ENCODE assay signal across 22 mouse cellular contexts in the genomic region with DNA sequence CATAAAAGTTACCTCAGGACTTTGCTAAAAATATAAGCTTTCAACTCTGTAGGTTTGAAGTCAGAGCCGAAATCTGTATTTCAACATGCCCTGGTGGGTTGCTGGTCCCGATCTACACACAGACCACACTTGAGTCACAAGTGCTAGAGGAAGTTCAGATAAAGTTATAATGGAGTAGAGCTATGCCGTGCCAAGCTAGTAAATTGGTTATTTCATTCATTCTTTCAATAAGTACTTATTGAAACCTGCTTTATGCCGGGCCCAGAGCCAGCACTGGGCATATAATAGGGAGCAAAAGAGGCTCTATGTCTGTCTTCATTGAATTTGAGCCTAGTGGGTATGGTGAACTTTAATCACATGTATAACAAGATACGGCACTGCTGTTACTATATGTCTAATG.
A peak's percentile ranks its signal among the peaks of the same experiment; 100 is the strongest.
DNase-seq lines count a peak whose midpoint lies in the region; ATAC-seq and TF ChIP-seq lines count a peak whose summit lies in the region.
"Had no signal": no experiment of that assay in that cellular context is flagged by ENCODE, and none has a peak within 500 bp of the region (broad histone marks: within the 10 kb centered on the region; RNA-seq: fewer than 3 reads in every experiment).

No protein-coding gene starts in this region.

- H3K27ac ChIP-seq in midbrain, embryonic 11.5 days (ENCODE audit: low read depth, low read length): no peak overlapping the region
- H3K27ac ChIP-seq in midbrain, embryonic 15.5 days: no peak overlapping the region
- no peak overlapping the region for H3K27ac ChIP-seq in limb, embryonic 14.5 days (replicated peaks; ENCODE audit: low read depth, low read length)
- H3K27ac ChIP-seq: embryonic facial prominence, embryonic 13.5 days; embryonic facial prominence, embryonic 15.5 days; forebrain, embryonic 12.5 days; forebrain, embryonic 15.5 days had no signal

- no peaks in the 10 kb centered on the region for H3K27me3 ChIP-seq in midbrain, embryonic 11.5 days (ENCODE audit: control insufficient read depth, insufficient read depth, low read length)
- H3K27me3 ChIP-seq in midbrain, embryonic 15.5 days (replicated peaks): no peaks in the 10 kb centered on the region
- H3K27me3 ChIP-seq in limb, embryonic 14.5 days (ENCODE audit: control insufficient read depth, insufficient read depth, low read length): no peaks in the 10 kb centered on the region
- H3K27me3 ChIP-seq: embryonic facial prominence, embryonic 13.5 days; embryonic facial prominence, embryonic 15.5 days; forebrain, embryonic 12.5 days; forebrain, embryonic 15.5 days had no signal

- DNase-seq in heart, adult 11 months: peak; percentile 58
- DNase-seq in heart, postnatal 10 days: no peak
- peak; percentile 26 for DNase-seq in midbrain, embryonic 11.5 days (ENCODE audit: low spot score, missing footprints)
- peak; percentile 73 for DNase-seq in limb, embryonic 14.5 days (ENCODE audit: low spot score)
- DNase-seq: adrenal gland, adult 2 months; adrenal gland, postnatal 10 days; adrenal gland, postnatal 25 days; cerebellum, adult 11-12 months; cerebellum, adult 8-10 months; cerebellum, adult 9-11 months; cerebellum, postnatal 14 days; cerebellum, postnatal 36 days; embryo, embryonic 11 days; forebrain, postnatal 0 days had no signal

- intact Hi-C loops in heart, postnatal 10 days (cut with DNase I): no loop called here

- no peaks in the 10 kb centered on the region for H3K9me3 ChIP-seq in midbrain, embryonic 11.5 days (ENCODE audit: control insufficient read depth, low read length)
- H3K9me3 ChIP-seq in midbrain, embryonic 15.5 days: no peaks in the 10 kb centered on the region
- no peaks in the 10 kb centered on the region for H3K9me3 ChIP-seq in limb, embryonic 14.5 days (ENCODE audit: control insufficient read depth, low read length)
- H3K9me3 ChIP-seq: embryonic facial prominence, embryonic 13.5 days; embryonic facial prominence, embryonic 15.5 days; forebrain, embryonic 12.5 days; forebrain, embryonic 15.5 days had no signal

- TF ChIP-seq POLR2A in limb, embryonic 14.5 days (IDR thresholded peaks at IDR 0.05; ENCODE audit: borderline replicate concordance, extremely low read depth, insufficient read depth, insufficient read length): no peak

- 90% methylated on average over 5 of the region's 5 CpGs for WGBS in midbrain, embryonic 11.5 days
- 83% methylated on average over 5 of the region's 5 CpGs for WGBS in midbrain, embryonic 15.5 days
- WGBS in limb, embryonic 14.5 days: 43% methylated on average over 5 of the region's 5 CpGs

- no peak for ATAC-seq in midbrain, embryonic 11.5 days (ENCODE audit: low FRiP score)
- ATAC-seq in midbrain, embryonic 15.5 days (replicated peaks): no peak
- no peak; the same call in 1 of the 2 replicates for ATAC-seq in limb, embryonic 14.5 days (ENCODE audit: low FRiP score, low read depth)
- no peak for ATAC-seq in frontal cortex, adult (ENCODE audit: low TSS enrichment)
- ATAC-seq in erythroid progenitor cell, adult 5-6 weeks (replicated peaks; ENCODE audit: low FRiP score, poor library complexity, severe bottlenecking): no peak
- ATAC-seq: forebrain, embryonic 15.5 days; forebrain, postnatal 0 days had no signal

- H3K4me2 ChIP-seq in midbrain, embryonic 11.5 days: no peak overlapping the region
- no peak overlapping the region for H3K4me2 ChIP-seq in midbrain, embryonic 15.5 days
- no peak overlapping the region for H3K4me2 ChIP-seq in limb, embryonic 14.5 days (replicated peaks; ENCODE audit: low read depth, low read length, severe bottlenecking)
- H3K4me2 ChIP-seq: embryonic facial prominence, embryonic 13.5 days; embryonic facial prominence, embryonic 15.5 days; forebrain, embryonic 12.5 days; forebrain, embryonic 15.5 days had no signal

- 0 out of 2 replicates have a peak, but pooled peaks cover 2% of the 10 kb centered on the region for H3K4me1 ChIP-seq in midbrain, embryonic 11.5 days (ENCODE audit: control insufficient read depth, insufficient read depth, low read length)
- peaks cover 11% of the 10 kb centered on the region for H3K4me1 ChIP-seq in midbrain, embryonic 15.5 days
- H3K4me1 ChIP-seq in limb, embryonic 14.5 days (ENCODE audit: control insufficient read depth, insufficient read depth, low read length): peaks cover 19% of the 10 kb centered on the region

- no peak overlapping the region for H3K4me3 ChIP-seq in midbrain, embryonic 11.5 days (ENCODE audit: low read depth, low read length)
- H3K4me3 ChIP-seq in midbrain, embryonic 15.5 days: no peak overlapping the region
- no peak overlapping the region for H3K4me3 ChIP-seq in limb, embryonic 14.5 days (replicated peaks; ENCODE audit: low read length)
- H3K4me3 ChIP-seq: embryonic facial prominence, embryonic 13.5 days; embryonic facial prominence, embryonic 15.5 days; erythroblast, embryonic 14.5 days; forebrain, embryonic 12.5 days; forebrain, embryonic 15.5 days had no signal

- no peak overlapping the region for H3K9ac ChIP-seq in midbrain, embryonic 11.5 days (ENCODE audit: low read length)
- no peak overlapping the region for H3K9ac ChIP-seq in midbrain, embryonic 15.5 days
- H3K9ac ChIP-seq in limb, embryonic 14.5 days (ENCODE audit: low read depth, low read length, severe bottlenecking): no peak overlapping the region
- H3K9ac ChIP-seq: embryonic facial prominence, embryonic 13.5 days; embryonic facial prominence, embryonic 15.5 days; forebrain, embryonic 12.5 days; forebrain, embryonic 15.5 days; forebrain, postnatal 0 days had no signal

- H3K36me3 ChIP-seq in midbrain, embryonic 11.5 days (ENCODE audit: control insufficient read depth, insufficient read depth, low read length): no peaks in the 10 kb centered on the region
- H3K36me3 ChIP-seq in midbrain, embryonic 15.5 days (replicated peaks): no peaks in the 10 kb centered on the region
- no peaks in the 10 kb centered on the region for H3K36me3 ChIP-seq in limb, embryonic 14.5 days (ENCODE audit: control insufficient read depth, insufficient read depth, low read length)
- H3K36me3 ChIP-seq: embryonic facial prominence, embryonic 13.5 days; embryonic facial prominence, embryonic 15.5 days; forebrain, embryonic 12.5 days; forebrain, embryonic 15.5 days had no signal

Comparison
In these comparisons a context has a peak if more than half of its experiments do, and no peak if none do; other contexts are left out.
1. DNase-seq: peak in heart, adult 11 months (single experiment), midbrain, embryonic 11.5 days (single experiment) and limb, embryonic 14.5 days (single experiment); none in heart, postnatal 10 days (0 of 2).